Mouse (Mus musculus): ENCODE measurements around the gene Aagab. TPM values are rescaled to one million over a fixed set of nuclear protein-coding genes. Genes with fewer than 3 reads are reported as not detected.

The Aagab gene
- 18.2 and 18.8 TPM in 2 replicates for polyA plus RNA-seq (2011; ENCODE audit: insufficient read depth, insufficient read length, low read depth, missing spikeins)

DNA sequence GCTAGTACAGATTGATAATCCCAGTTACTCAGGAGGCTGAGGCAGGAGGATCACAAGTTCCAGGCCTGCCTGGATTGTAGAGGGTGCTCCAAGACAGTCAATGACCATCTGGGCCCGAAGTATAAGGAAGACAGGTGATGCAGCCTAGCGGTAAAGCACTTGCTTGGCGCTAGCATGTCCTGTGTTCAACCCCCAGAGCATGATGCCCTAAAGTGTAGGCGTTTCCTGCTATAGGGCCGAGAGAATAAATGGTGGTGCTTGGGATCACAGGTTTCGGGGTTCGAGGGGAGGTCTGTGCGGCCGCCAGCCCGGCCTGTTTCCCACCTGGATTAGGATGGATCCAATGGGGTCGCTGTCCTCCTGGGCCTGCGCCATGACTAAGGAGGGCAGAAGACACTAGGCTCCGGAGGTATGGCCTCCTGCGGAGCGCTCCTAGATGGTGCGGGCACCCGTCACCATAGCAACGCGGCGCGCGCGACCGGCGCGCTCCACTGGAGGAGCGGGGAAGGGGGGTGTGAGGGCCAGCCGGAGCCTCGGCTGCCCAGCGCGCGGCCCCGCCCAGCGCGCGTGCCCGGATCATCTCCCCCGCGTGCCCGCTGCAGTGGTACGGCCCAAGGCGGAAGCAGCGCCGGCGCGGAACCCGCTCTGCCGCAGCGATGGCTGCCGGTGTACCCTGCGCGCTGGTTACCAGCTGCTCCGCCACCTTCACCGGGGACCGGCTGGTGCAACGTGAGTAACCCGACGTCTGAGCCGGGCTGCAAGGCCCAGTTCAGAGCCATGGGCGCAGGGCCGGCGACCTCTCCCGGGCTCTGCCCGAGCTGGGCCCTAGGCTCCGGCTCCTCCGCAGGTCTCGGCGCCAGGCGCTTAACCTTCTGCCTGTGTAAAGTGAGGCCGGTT, at the start of gene Aagab, which contains the start of gene Iqch:
Gene Aagab, plus strand, starts transcription at position 618 of the 897 bp plus-strand sequence.
Gene Iqch, minus strand, starts transcription at position 451 of the 897 bp plus-strand sequence.
- Histone ChIP-seq H3K9ac (ENCODE audit: low read depth, poor library complexity, severe bottlenecking) (peak within 1 kb of the TSS; percentile 73), H3K27ac (ENCODE audit: insufficient read depth, low read length) (no peak within 1 kb of the TSS), H3K4me3 (ENCODE audit: low read depth, low read length) (peak within 1 kb of the TSS; percentile 78), H3K27me3 (ENCODE audit: control insufficient read depth, insufficient read depth, low read length, poor library complexity, severe bottlenecking) (no peaks in the 10 kb centered on the region), H3K9me3 (replicated peaks; ENCODE audit: control insufficient read depth, insufficient read depth, low read length, poor library complexity, severe bottlenecking) (no peaks in the 10 kb centered on the region), H3K36me3 (ENCODE audit: control insufficient read depth, insufficient read depth, low read length, poor library complexity, severe bottlenecking) (no peaks in the 10 kb centered on the region), H3K4me1 (ENCODE audit: control insufficient read depth, insufficient read depth, low read length) (no peaks in the 10 kb centered on the region)
- peak; percentile 75 for TF ChIP-seq POLR2A (IDR thresholded peaks at IDR 0.05; ENCODE audit: insufficient read depth, low read length)
- TF ChIP-seq EP300 (IDR thresholded peaks at IDR 0.05; ENCODE audit: insufficient read depth, low read depth, low read length) = no peak

DNA sequence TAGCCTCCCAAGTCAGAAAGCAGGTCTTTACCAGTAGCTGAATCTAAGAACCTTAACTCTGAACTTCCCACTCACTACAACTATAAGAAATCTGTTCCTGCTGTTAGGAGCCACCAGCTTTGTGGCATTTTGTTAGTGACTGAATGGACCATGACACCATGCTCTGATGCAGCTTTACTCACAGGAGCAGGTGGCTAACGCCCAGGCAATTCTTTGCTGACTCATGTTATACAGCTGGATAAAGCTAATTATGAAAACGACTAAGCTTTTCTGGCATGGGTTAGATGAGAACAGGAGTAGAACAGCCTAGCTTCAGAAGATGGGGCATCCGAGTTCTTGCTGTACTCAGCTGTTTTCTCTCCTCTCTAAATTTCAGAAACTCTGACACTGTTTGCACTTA, 48.8 kb upstream of the Aagab start:
- H3K27me3 ChIP-seq (ENCODE audit: control insufficient read depth, insufficient read depth, low read length, poor library complexity, severe bottlenecking) = no peaks in the 10 kb centered on the region
- TF ChIP-seq EP300 (IDR thresholded peaks at IDR 0.05; ENCODE audit: insufficient read depth, low read depth, low read length) (no peak), CTCF (IDR thresholded peaks at IDR 0.05; ENCODE audit: low read depth, low read length) (no peak), POLR2A (IDR thresholded peaks at IDR 0.05; ENCODE audit: insufficient read depth, low read length) (no peak)
- H3K4me1 ChIP-seq (ENCODE audit: control insufficient read depth, insufficient read depth, low read length) = no peaks in the 10 kb centered on the region
- H3K36me3 ChIP-seq (ENCODE audit: control insufficient read depth, insufficient read depth, low read length, poor library complexity, severe bottlenecking) = no peaks in the 10 kb centered on the region
- no peaks in the 10 kb centered on the region for H3K9me3 ChIP-seq (replicated peaks; ENCODE audit: control insufficient read depth, insufficient read depth, low read length, poor library complexity, severe bottlenecking)
- no peak overlapping the region for H3K27ac ChIP-seq (ENCODE audit: insufficient read depth, low read length)
- no peak overlapping the region for H3K4me3 ChIP-seq (ENCODE audit: low read depth, low read length)
- no peak overlapping the region for H3K9ac ChIP-seq (ENCODE audit: low read depth, poor library complexity, severe bottlenecking)

DNA sequence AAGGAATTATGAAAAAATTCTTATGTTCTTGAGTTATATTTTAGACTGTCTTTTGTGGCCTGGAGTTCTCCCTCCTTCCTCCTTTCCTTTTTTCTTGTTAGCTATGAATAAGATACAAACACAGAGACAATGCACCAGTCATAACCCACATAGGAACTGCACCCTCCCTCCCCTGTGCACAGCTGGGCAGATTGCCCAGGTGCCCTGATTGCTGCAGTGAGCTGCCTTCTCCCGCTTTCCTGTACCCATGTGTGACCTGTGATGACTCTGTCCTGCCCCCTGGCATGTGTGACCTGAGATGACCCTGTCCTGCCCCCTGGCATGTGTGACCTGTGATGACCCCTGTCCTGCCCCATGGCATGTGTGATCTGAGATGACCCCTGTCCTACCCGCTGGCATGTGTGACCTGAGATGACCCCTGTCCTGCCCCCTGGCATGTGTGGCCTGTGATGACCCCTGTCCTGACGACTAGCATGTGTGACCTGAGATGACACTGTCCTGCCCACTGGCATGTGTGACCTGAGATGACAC, 46.9 kb upstream of the Aagab start:
- TF ChIP-seq POLR2A (IDR thresholded peaks at IDR 0.05; ENCODE audit: insufficient read depth, low read length) = no peak
- no peak for TF ChIP-seq CTCF (IDR thresholded peaks at IDR 0.05; ENCODE audit: low read depth, low read length)
- no peak for TF ChIP-seq EP300 (IDR thresholded peaks at IDR 0.05; ENCODE audit: insufficient read depth, low read depth, low read length)
- Histone ChIP-seq H3K27ac (ENCODE audit: insufficient read depth, low read length) (no peak overlapping the region), H3K9me3 (replicated peaks; ENCODE audit: control insufficient read depth, insufficient read depth, low read length, poor library complexity, severe bottlenecking) (no peaks in the 10 kb centered on the region), H3K9ac (ENCODE audit: low read depth, poor library complexity, severe bottlenecking) (no peak overlapping the region), H3K27me3 (ENCODE audit: control insufficient read depth, insufficient read depth, low read length, poor library complexity, severe bottlenecking) (no peaks in the 10 kb centered on the region), H3K4me3 (ENCODE audit: low read depth, low read length) (no peak overlapping the region), H3K36me3 (ENCODE audit: control insufficient read depth, insufficient read depth, low read length, poor library complexity, severe bottlenecking) (no peaks in the 10 kb centered on the region), H3K4me1 (ENCODE audit: control insufficient read depth, insufficient read depth, low read length) (no peaks in the 10 kb centered on the region)

DNA sequence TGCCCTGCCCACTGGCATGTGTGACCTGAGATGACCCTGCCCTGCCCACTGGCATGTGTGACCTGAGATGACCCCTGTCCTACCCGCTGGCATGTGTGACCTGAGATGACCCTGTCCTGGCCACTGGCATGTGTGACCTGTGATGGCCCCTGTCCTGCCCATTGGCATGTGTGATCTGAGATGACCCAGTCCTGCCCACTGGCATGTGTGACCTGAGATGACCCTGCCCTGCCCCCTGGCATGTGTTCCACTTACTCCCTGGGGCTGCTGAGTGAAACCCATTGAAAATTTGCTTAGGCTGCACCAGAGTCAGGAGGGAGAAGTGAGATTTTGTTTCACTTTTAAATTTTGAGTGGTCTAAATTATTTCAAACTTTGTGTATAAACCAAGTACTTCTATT, 46.1 kb upstream of the Aagab start:
- Histone ChIP-seq H3K9me3 (replicated peaks; ENCODE audit: control insufficient read depth, insufficient read depth, low read length, poor library complexity, severe bottlenecking) (no peaks in the 10 kb centered on the region), H3K9ac (ENCODE audit: low read depth, poor library complexity, severe bottlenecking) (no peak overlapping the region), H3K4me1 (ENCODE audit: control insufficient read depth, insufficient read depth, low read length) (no peaks in the 10 kb centered on the region), H3K36me3 (ENCODE audit: control insufficient read depth, insufficient read depth, low read length, poor library complexity, severe bottlenecking) (no peaks in the 10 kb centered on the region), H3K27me3 (ENCODE audit: control insufficient read depth, insufficient read depth, low read length, poor library complexity, severe bottlenecking) (no peaks in the 10 kb centered on the region), H3K27ac (ENCODE audit: insufficient read depth, low read length) (no peak overlapping the region), H3K4me3 (ENCODE audit: low read depth, low read length) (no peak overlapping the region)
- TF ChIP-seq CTCF (IDR thresholded peaks at IDR 0.05; ENCODE audit: low read depth, low read length) = no peak
- no peak for TF ChIP-seq EP300 (IDR thresholded peaks at IDR 0.05; ENCODE audit: insufficient read depth, low read depth, low read length)
- no peak for TF ChIP-seq POLR2A (IDR thresholded peaks at IDR 0.05; ENCODE audit: insufficient read depth, low read length)

DNA sequence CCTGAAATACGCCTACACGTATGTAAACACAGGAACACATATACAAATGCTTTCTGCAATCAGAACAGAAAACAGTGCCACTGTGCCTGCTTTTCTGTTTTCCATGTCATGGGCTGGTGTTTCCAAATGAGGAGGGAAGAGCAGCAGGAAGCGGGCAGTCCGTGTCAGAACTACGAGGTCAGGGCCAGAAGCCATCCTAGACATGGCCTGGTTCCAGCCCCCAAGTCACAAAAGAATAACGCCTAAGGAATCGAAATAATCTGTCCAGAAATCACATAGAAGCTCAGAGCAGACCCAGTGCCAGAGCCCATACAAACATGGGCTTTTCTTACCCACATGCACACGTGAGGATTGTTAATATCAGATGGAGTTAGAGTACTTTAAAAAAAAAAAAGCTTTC, 45.5 kb upstream of the Aagab start:
- Histone ChIP-seq H3K4me3 (ENCODE audit: low read depth, low read length) (no peak overlapping the region), H3K27ac (ENCODE audit: insufficient read depth, low read length) (no peak overlapping the region), H3K9me3 (replicated peaks; ENCODE audit: control insufficient read depth, insufficient read depth, low read length, poor library complexity, severe bottlenecking) (no peaks in the 10 kb centered on the region), H3K27me3 (ENCODE audit: control insufficient read depth, insufficient read depth, low read length, poor library complexity, severe bottlenecking) (no peaks in the 10 kb centered on the region), H3K9ac (ENCODE audit: low read depth, poor library complexity, severe bottlenecking) (no peak overlapping the region), H3K36me3 (ENCODE audit: control insufficient read depth, insufficient read depth, low read length, poor library complexity, severe bottlenecking) (no peaks in the 10 kb centered on the region), H3K4me1 (ENCODE audit: control insufficient read depth, insufficient read depth, low read length) (no peaks in the 10 kb centered on the region)
- TF ChIP-seq POLR2A (IDR thresholded peaks at IDR 0.05; ENCODE audit: insufficient read depth, low read length) = no peak
- TF ChIP-seq CTCF (IDR thresholded peaks at IDR 0.05; ENCODE audit: low read depth, low read length) = no peak
- no peak for TF ChIP-seq EP300 (IDR thresholded peaks at IDR 0.05; ENCODE audit: insufficient read depth, low read depth, low read length)

DNA sequence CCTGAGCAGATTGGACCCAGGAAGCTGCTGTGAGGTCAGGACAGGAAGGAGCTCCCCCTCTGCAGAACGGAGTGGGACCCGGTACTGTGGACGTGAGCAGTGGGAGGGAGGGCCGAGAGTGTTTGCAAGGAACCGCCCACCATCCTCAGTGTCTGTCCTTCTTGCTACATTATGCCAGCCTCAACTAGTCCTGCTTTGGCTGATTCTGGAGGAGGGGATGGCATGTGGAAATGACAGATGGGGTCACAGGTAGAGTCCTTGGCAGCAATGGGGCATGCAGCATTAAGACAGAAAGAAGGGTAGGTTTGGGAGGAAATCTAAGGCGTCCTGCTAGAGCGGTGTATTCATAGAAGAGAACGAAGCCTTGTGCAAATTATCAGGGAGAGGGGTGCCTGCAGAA, 40.5 kb upstream of the Aagab start:
- no peaks in the 10 kb centered on the region for H3K4me1 ChIP-seq (ENCODE audit: control insufficient read depth, insufficient read depth, low read length)
- H3K36me3 ChIP-seq (ENCODE audit: control insufficient read depth, insufficient read depth, low read length, poor library complexity, severe bottlenecking) = no peaks in the 10 kb centered on the region
- no peak overlapping the region for H3K4me3 ChIP-seq (ENCODE audit: low read depth, low read length)
- no peaks in the 10 kb centered on the region for H3K9me3 ChIP-seq (replicated peaks; ENCODE audit: control insufficient read depth, insufficient read depth, low read length, poor library complexity, severe bottlenecking)
- no peak overlapping the region for H3K9ac ChIP-seq (ENCODE audit: low read depth, poor library complexity, severe bottlenecking)
- no peaks in the 10 kb centered on the region for H3K27me3 ChIP-seq (ENCODE audit: control insufficient read depth, insufficient read depth, low read length, poor library complexity, severe bottlenecking)
- TF ChIP-seq POLR2A (IDR thresholded peaks at IDR 0.05; ENCODE audit: insufficient read depth, low read length) = no peak
- H3K27ac ChIP-seq (ENCODE audit: insufficient read depth, low read length) = no peak overlapping the region
